Mouse (Mus musculus) embryonic facial prominence, embryonic 14.5 days (tissue): ENCODE results near the gene Iqcf1. TPM values are rescaled to one million over a fixed set of nuclear protein-coding genes. Genes with fewer than 3 reads are reported as not detected.

ENCODE experiments used
- ATAC-seq: fragments of 200-750 bp; cut with Nextera tagmentation; 2 replicates; pipeline ENCODE4 v1.8.0; 2017; ENCODE audit warnings: low read depth, moderate number of reproducible peaks, moderate TSS enrichment
- DNase-seq: peaks from one replicate; pipeline ENCODE4 v3.0.0-alpha.2; 2015; ENCODE audit warnings: low spot score
- H3K27ac ChIP-seq: fragments of 300-500 bp; sonication (generic); replicated peaks from 2 replicates; pipeline ENCODE4 v1.5.1; 2014; ENCODE audit warnings: low read depth, mild to moderate bottlenecking, low read length, moderate library complexity
- H3K27me3 ChIP-seq: fragments of 300-500 bp; sonication (generic); replicated peaks from 2 replicates; pipeline ENCODE4 v1.6.1; 2014; ENCODE audit warnings: low read length; ENCODE audit not compliant: control insufficient read depth, insufficient read depth
- H3K36me3 ChIP-seq: fragments of 300-500 bp; sonication (generic); 2 replicates; pipeline ENCODE4 v1.6.1; 2014; ENCODE audit warnings: low read length, mixed read lengths; ENCODE audit not compliant: control insufficient read depth, insufficient read depth
- H3K4me1 ChIP-seq: fragments of 300-500 bp; sonication (generic); 2 replicates; pipeline ENCODE4 v1.6.1; 2014; ENCODE audit warnings: antibody characterized with exemption, low read length; ENCODE audit not compliant: control insufficient read depth, insufficient read depth
- H3K4me2 ChIP-seq: fragments of 300-500 bp; sonication (generic); 2 replicates; pipeline ENCODE4 v1.6.1; 2014; ENCODE audit warnings: low read depth, mild to moderate bottlenecking, low read length, moderate library complexity, mixed read lengths
- H3K4me3 ChIP-seq: fragments of 300-500 bp; sonication (generic); 2 replicates; pipeline ENCODE4 v1.5.1; 2014; ENCODE audit warnings: low read depth, mild to moderate bottlenecking, low read length
- H3K9ac ChIP-seq: fragments of 300-500 bp; sonication (generic); 2 replicates; pipeline ENCODE4 v1.6.1; 2014; ENCODE audit warnings: low read depth, mild to moderate bottlenecking, low read length, moderate library complexity, mixed read lengths
- H3K9me3 ChIP-seq: fragments of 300-500 bp; sonication (generic); 2 replicates; pipeline ENCODE4 v1.6.1; 2016; ENCODE audit warnings: low read length; ENCODE audit not compliant: control insufficient read depth
- WGBS: fragments of 180-500 bp; shearing (Covaris S2); extraction: QIAGEN DNeasy Blood & Tissue Kit; methylation state at CpG from one replicate; pipeline ENCODE4 v1.1.7; 2014; 5-methylcytosine and 5-hydroxymethylcytosine counted together
- polyA plus RNA-seq: library from polyadenylated mRNA; unstranded; fragments of >200 nt; fragmentation: Nextera tagmentation; extraction: Ambion mirVana; gene quantifications from 2 replicates; pipeline ENCODE4 v1.2.1, GENCODE M21; 2014

The Iqcf1 gene
- polyA plus RNA-seq, 1 experiment from 2014 or later = not detected

GRCm38 (mm10) chr9:106514273-106514672 lies 14.5 kb downstream of the Iqcf1 start, which contains the start of gene Iqcf5:
Iqcf5 (plus strand) TSS chr9:106514573.
- H3K27me3 ChIP-seq = no peaks in the 10 kb centered on the region
- H3K4me2 ChIP-seq = no peak within 1 kb of the TSS
- no peak within 1 kb of the TSS for H3K27ac ChIP-seq
- ATAC-seq = no peak
- H3K4me3 ChIP-seq = no peak within 1 kb of the TSS
- WGBS = 79% methylated on average over 4 of the region's 4 CpGs
- no peaks in the 10 kb centered on the region for H3K4me1 ChIP-seq
- DNase-seq = no peak
- no peak within 1 kb of the TSS for H3K9ac ChIP-seq
- H3K9me3 ChIP-seq = no peaks in the 10 kb centered on the region
- no peaks in the 10 kb centered on the region for H3K36me3 ChIP-seq

- no peak overlapping the region for H3K27ac ChIP-seq
- DNase-seq (peak; percentile 11), ATAC-seq (no peak)
Observed at GRCm38 (mm10) chr9:106519433-106519832, 19.7 kb downstream of the Iqcf1 start.

GRCm38 (mm10) chr9:106519909-106520308 lies 20.1 kb downstream of the Iqcf1 start:
- ATAC-seq (no peak), DNase-seq (no peak)
- no peaks in the 10 kb centered on the region for H3K9me3 ChIP-seq
- no peak overlapping the region for H3K4me2 ChIP-seq
- H3K27ac ChIP-seq = no peak overlapping the region
- no peaks in the 10 kb centered on the region for H3K27me3 ChIP-seq
- H3K36me3 ChIP-seq = no peaks in the 10 kb centered on the region
- H3K4me3 ChIP-seq = no peak overlapping the region
- no peaks in the 10 kb centered on the region for H3K4me1 ChIP-seq
- no peak overlapping the region for H3K9ac ChIP-seq
- 77% methylated on average over 8 of the region's 8 CpGs for WGBS

More at GRCm38 (mm10) chr9:106519433-106519832, 19.7 kb downstream of the Iqcf1 start:
- H3K27me3 ChIP-seq = no peaks in the 10 kb centered on the region
- no peak overlapping the region for H3K9ac ChIP-seq
- H3K36me3 ChIP-seq = no peaks in the 10 kb centered on the region
- no peaks in the 10 kb centered on the region for H3K4me1 ChIP-seq
- no peak overlapping the region for H3K4me2 ChIP-seq
- 56% methylated on average over 2 of the region's 2 CpGs for WGBS
- no peak overlapping the region for H3K4me3 ChIP-seq
- H3K9me3 ChIP-seq = no peaks in the 10 kb centered on the region

- Histone ChIP-seq H3K9ac (no peak overlapping the region), H3K4me2 (no peak overlapping the region), H3K27me3 (no peaks in the 10 kb centered on the region), H3K4me1 (no peaks in the 10 kb centered on the region), H3K27ac (no peak overlapping the region), H3K36me3 (no peaks in the 10 kb centered on the region), H3K9me3 (no peaks in the 10 kb centered on the region), H3K4me3 (no peak overlapping the region)
- 25% methylated on average over 3 of the region's 3 CpGs for WGBS
- no peak for ATAC-seq
- peak; percentile 26 for DNase-seq
Observed at GRCm38 (mm10) chr9:106531833-106532232, 32.1 kb downstream of the Iqcf1 start.

GRCm38 (mm10) chr9:106534296-106534695 lies 34.5 kb downstream of the Iqcf1 start:
- Histone ChIP-seq H3K4me3 (no peak overlapping the region), H3K9me3 (no peaks in the 10 kb centered on the region), H3K27me3 (no peaks in the 10 kb centered on the region), H3K27ac (no peak overlapping the region), H3K36me3 (no peaks in the 10 kb centered on the region), H3K4me2 (no peak overlapping the region), H3K4me1 (no peaks in the 10 kb centered on the region), H3K9ac (no peak overlapping the region)
- ATAC-seq (no peak), DNase-seq (no peak)
- WGBS = 90% methylated on average over 7 of the region's 7 CpGs

- DNase-seq (no peak), ATAC-seq (no peak)
- Histone ChIP-seq H3K36me3 (no peaks in the 10 kb centered on the region), H3K4me2 (no peak overlapping the region), H3K4me3 (no peak overlapping the region), H3K27me3 (no peaks in the 10 kb centered on the region), H3K9me3 (peaks cover 3% of the 10 kb centered on the region; the same call in 1 of the 2 replicates), H3K4me1 (no peaks in the 10 kb centered on the region), H3K27ac (no peak overlapping the region), H3K9ac (no peak overlapping the region)
- WGBS = 87% methylated on average over 11 of the region's 11 CpGs
Observed at GRCm38 (mm10) chr9:106534975-106535374, 35.2 kb downstream of the Iqcf1 start.

Other genes with a start within 250 kb of the Iqcf1 start
- 16.6 and 21.5 TPM in 2 replicates for gene Poc1a, start 218.9 kb upstream of the Iqcf1 start, polyA plus RNA-seq
- gene Dusp7, start 131.3 kb upstream of the Iqcf1 start, polyA plus RNA-seq = 44.0 and 48.4 TPM in 2 replicates
- gene Rpl29, start 70.5 kb upstream of the Iqcf1 start, polyA plus RNA-seq = 1,079 and 1,109 TPM in 2 replicates
- 37.9 and 45.1 TPM in 2 replicates for gene Acy1, start 61.6 kb upstream of the Iqcf1 start, polyA plus RNA-seq
- gene Abhd14b, start 52.5 kb upstream of the Iqcf1 start, polyA plus RNA-seq = 21.5 and 30.3 TPM in 2 replicates
- gene Abhd14a, start 52.3 kb upstream of the Iqcf1 start, polyA plus RNA-seq = 60.9 and 66.1 TPM in 2 replicates
- 90.2 and 101 TPM in 2 replicates for gene Pcbp4, start 46.7 kb upstream of the Iqcf1 start, polyA plus RNA-seq
- 0.36 and 0.60 TPM in 2 replicates for gene Gpr62, start 34.0 kb upstream of the Iqcf1 start, polyA plus RNA-seq
- 35.0 and 43.5 TPM in 2 replicates for gene Rrp9, start 24.0 kb upstream of the Iqcf1 start, polyA plus RNA-seq
- gene Parp3, start 23.0 kb upstream of the Iqcf1 start, polyA plus RNA-seq = 5.5 and 6.2 TPM in 2 replicates
- not detected in 2 replicates for gene Iqcf5, start 14.6 kb downstream of the Iqcf1 start, polyA plus RNA-seq
- not detected in 2 replicates for gene Iqcf3, start 61.7 kb downstream of the Iqcf1 start, polyA plus RNA-seq
- gene Iqcf4, start 71.0 kb downstream of the Iqcf1 start, polyA plus RNA-seq = not detected in 2 replicates
- not detected in 2 replicates for gene Iqcf6, start 126.6 kb downstream of the Iqcf1 start, polyA plus RNA-seq
- 0.08 and 0.16 TPM in 2 replicates for gene Grm2, start 156.1 kb downstream of the Iqcf1 start, polyA plus RNA-seq
- 59.0 and 68.2 TPM in 2 replicates for gene Tex264, start 186.0 kb downstream of the Iqcf1 start, polyA plus RNA-seq